Mouse (Mus musculus): Measurements from ENCODE around the gene Sp8. TPM values are rescaled to one million over a fixed set of nuclear protein-coding genes. Genes with fewer than 3 reads are reported as not detected.

Gene Sp8
- polyA plus RNA-seq (2012; ENCODE audit: insufficient read depth, insufficient read length, low replicate concordance, missing spikeins): not detected in 2 replicates

GRCm38 (mm10) chr12:118846221-118846620 is at the start of gene Sp8:
Gene Sp8 (plus strand): TSS chr12:118846329.
- 21% methylated on average over 6 of the region's 6 CpGs for WGBS
- Histone ChIP-seq H3K4me1 (ENCODE audit: control insufficient read depth, insufficient read depth, low read length) (no peaks in the 10 kb centered on the region; the same call in 1 of the 2 replicates), H3K4me3 (ENCODE audit: insufficient read depth, low read depth, low read length) (peak within 1 kb of the TSS; percentile 65), H3K27ac (ENCODE audit: insufficient read depth, low read depth, low read length) (peak within 1 kb of the TSS; percentile 100)
- no peak for TF ChIP-seq POLR2A (IDR thresholded peaks at IDR 0.05; ENCODE audit: insufficient read depth, low read depth, low read length)
- TF ChIP-seq CTCF (IDR thresholded peaks at IDR 0.05; ENCODE audit: insufficient read depth, low read depth, low read length): no peak

- H3K4me3 ChIP-seq (ENCODE audit: insufficient read depth, low read depth, low read length): no peak overlapping the region
- TF ChIP-seq CTCF (IDR thresholded peaks at IDR 0.05; ENCODE audit: insufficient read depth, low read depth, low read length) (no peak), POLR2A (IDR thresholded peaks at IDR 0.05; ENCODE audit: insufficient read depth, low read depth, low read length) (no peak)
- H3K27ac ChIP-seq (ENCODE audit: insufficient read depth, low read depth, low read length): no peak overlapping the region
- WGBS: 22% methylated on average over 17 of the region's 17 CpGs
- no peaks in the 10 kb centered on the region for H3K4me1 ChIP-seq (ENCODE audit: control insufficient read depth, insufficient read depth, low read length)
Observed at GRCm38 (mm10) chr12:118811328-118811961, 34.7 kb upstream of the Sp8 start.

GRCm38 (mm10) chr12:118814561-118814960 is 31.6 kb upstream of the Sp8 start:
- TF ChIP-seq POLR2A (IDR thresholded peaks at IDR 0.05; ENCODE audit: insufficient read depth, low read depth, low read length): no peak
- TF ChIP-seq CTCF (IDR thresholded peaks at IDR 0.05; ENCODE audit: insufficient read depth, low read depth, low read length): no peak
- H3K4me3 ChIP-seq (ENCODE audit: insufficient read depth, low read depth, low read length): no peak overlapping the region
- H3K4me1 ChIP-seq (ENCODE audit: control insufficient read depth, insufficient read depth, low read length): no peaks in the 10 kb centered on the region
- 56% methylated on average over 3 of the region's 3 CpGs for WGBS
- H3K27ac ChIP-seq (ENCODE audit: insufficient read depth, low read depth, low read length): no peak overlapping the region

GRCm38 (mm10) chr12:118816156-118816555 is 30.0 kb upstream of the Sp8 start:
- Histone ChIP-seq H3K4me3 (ENCODE audit: insufficient read depth, low read depth, low read length) (no peak overlapping the region), H3K4me1 (ENCODE audit: control insufficient read depth, insufficient read depth, low read length) (no peaks in the 10 kb centered on the region), H3K27ac (ENCODE audit: insufficient read depth, low read depth, low read length) (no peak overlapping the region)
- TF ChIP-seq CTCF (IDR thresholded peaks at IDR 0.05; ENCODE audit: insufficient read depth, low read depth, low read length) (no peak), POLR2A (IDR thresholded peaks at IDR 0.05; ENCODE audit: insufficient read depth, low read depth, low read length) (no peak)

GRCm38 (mm10) chr12:118829881-118830280 is 16.2 kb upstream of the Sp8 start:
- no peak overlapping the region for H3K4me3 ChIP-seq (ENCODE audit: insufficient read depth, low read depth, low read length)
- WGBS: 82% methylated on average over 6 of the region's 6 CpGs
- H3K27ac ChIP-seq (ENCODE audit: insufficient read depth, low read depth, low read length): no peak overlapping the region
- H3K4me1 ChIP-seq (ENCODE audit: control insufficient read depth, insufficient read depth, low read length): no peaks in the 10 kb centered on the region
- no peak for TF ChIP-seq CTCF (IDR thresholded peaks at IDR 0.05; ENCODE audit: insufficient read depth, low read depth, low read length)
- TF ChIP-seq POLR2A (IDR thresholded peaks at IDR 0.05; ENCODE audit: insufficient read depth, low read depth, low read length): no peak

- 2% methylated on average over 72 of the region's 72 CpGs for WGBS
- peak; percentile 42; the same call in 1 of the 2 replicates for TF ChIP-seq POLR2A (IDR thresholded peaks at IDR 0.05; ENCODE audit: insufficient read depth, low read depth, low read length)
- TF ChIP-seq CTCF (IDR thresholded peaks at IDR 0.05; ENCODE audit: insufficient read depth, low read depth, low read length): no peak
- Histone ChIP-seq H3K4me3 (ENCODE audit: insufficient read depth, low read depth, low read length) (peak overlapping the region; percentile 54), H3K27ac (ENCODE audit: insufficient read depth, low read depth, low read length) (peak overlapping the region; percentile 31), H3K4me1 (ENCODE audit: control insufficient read depth, insufficient read depth, low read length) (peaks cover 4% of the 10 kb centered on the region; the same call in 1 of the 2 replicates)
Observed at GRCm38 (mm10) chr12:118836411-118837341, 9.5 kb upstream of the Sp8 start.

- 11% methylated on average over 11 of the region's 11 CpGs for WGBS
- Histone ChIP-seq H3K27ac (ENCODE audit: insufficient read depth, low read depth, low read length) (peak overlapping the region; percentile 31), H3K4me1 (ENCODE audit: control insufficient read depth, insufficient read depth, low read length) (peaks cover 4% of the 10 kb centered on the region; the same call in 1 of the 2 replicates), H3K4me3 (ENCODE audit: insufficient read depth, low read depth, low read length) (peak overlapping the region; percentile 54)
- no peak for TF ChIP-seq POLR2A (IDR thresholded peaks at IDR 0.05; ENCODE audit: insufficient read depth, low read depth, low read length)
- TF ChIP-seq CTCF (IDR thresholded peaks at IDR 0.05; ENCODE audit: insufficient read depth, low read depth, low read length): no peak
Observed at GRCm38 (mm10) chr12:118837361-118837760, 8.8 kb upstream of the Sp8 start.

GRCm38 (mm10) chr12:118838260-118838659 is 7.9 kb upstream of the Sp8 start:
- Histone ChIP-seq H3K27ac (ENCODE audit: insufficient read depth, low read depth, low read length) (no peak overlapping the region), H3K4me3 (ENCODE audit: insufficient read depth, low read depth, low read length) (no peak overlapping the region), H3K4me1 (ENCODE audit: control insufficient read depth, insufficient read depth, low read length) (peaks cover 4% of the 10 kb centered on the region; the same call in 1 of the 2 replicates)
- TF ChIP-seq CTCF (IDR thresholded peaks at IDR 0.05; ENCODE audit: insufficient read depth, low read depth, low read length): no peak
- no peak for TF ChIP-seq POLR2A (IDR thresholded peaks at IDR 0.05; ENCODE audit: insufficient read depth, low read depth, low read length)
- 65% methylated on average over 2 of the region's 2 CpGs for WGBS

GRCm38 (mm10) chr12:118839398-118839797 is 6.7 kb upstream of the Sp8 start:
- peaks cover 4% of the 10 kb centered on the region; the same call in 1 of the 2 replicates for H3K4me1 ChIP-seq (ENCODE audit: control insufficient read depth, insufficient read depth, low read length)
- WGBS: 60% methylated on average over 5 of the region's 5 CpGs
- H3K4me3 ChIP-seq (ENCODE audit: insufficient read depth, low read depth, low read length): no peak overlapping the region
- TF ChIP-seq CTCF (IDR thresholded peaks at IDR 0.05; ENCODE audit: insufficient read depth, low read depth, low read length) (no peak), POLR2A (IDR thresholded peaks at IDR 0.05; ENCODE audit: insufficient read depth, low read depth, low read length) (no peak)
- H3K27ac ChIP-seq (ENCODE audit: insufficient read depth, low read depth, low read length): no peak overlapping the region
